Mouse (Mus musculus) liver, embryonic 14.5 days (tissue): ENCODE results near the gene Yap1. TPM values are rescaled to one million over a fixed set of nuclear protein-coding genes. Genes with fewer than 3 reads are reported as not detected.

Source experiments
- ATAC-seq: fragments of 200-750 bp; cut with Nextera tagmentation; 2 replicates; pipeline ENCODE4 v1.8.0; 2017; ENCODE audit warnings: moderate number of reproducible peaks, mild to moderate bottlenecking, moderate library complexity; ENCODE audit not compliant: insufficient read depth
- DNase-seq, 3 experiments: peaks; one replicate each; pipeline ENCODE4 v3.0.0-alpha.2; 2012 to 2013; ENCODE audit warnings: low read depth in 3 of 3, low spot score in 3 of 3
- H3K27ac ChIP-seq: fragments of 300-500 bp; sonication (generic); 2 replicates; pipeline ENCODE4 v1.5.1; 2014; ENCODE audit warnings: moderate library complexity, mild to moderate bottlenecking, control low read depth, inconsistent platforms
- H3K27me3 ChIP-seq: fragments of 300-500 bp; sonication (generic); 2 replicates; pipeline ENCODE4 v1.6.1; 2014; ENCODE audit warnings: mild to moderate bottlenecking, low read length, moderate library complexity; ENCODE audit not compliant: control insufficient read depth, insufficient read depth
- H3K36me3 ChIP-seq: fragments of 300-500 bp; sonication (generic); replicated peaks from 2 replicates; pipeline ENCODE4 v1.6.1; 2014; ENCODE audit warnings: low read depth; ENCODE audit not compliant: control insufficient read depth, insufficient read depth
- H3K4me1 ChIP-seq, 2 experiments: fragments of 200-500 bp in 1 of 2; fragments of 300-500 bp in 1 of 2; sonication (generic) in 1 of 2; replicated peaks; 2 replicates each; pipeline ENCODE4 v1.6.1; 2012 to 2014; ENCODE audit warnings: antibody characterized with exemption in 1 of 2, inconsistent platforms in 1 of 2, low read length in 1 of 2; ENCODE audit not compliant: control insufficient read depth in 2 of 2, insufficient read depth in 2 of 2
- H3K4me2 ChIP-seq: fragments of 300-500 bp; sonication (generic); 2 replicates; pipeline ENCODE4 v1.6.1; 2014; ENCODE audit warnings: low read depth, mild to moderate bottlenecking, control low read depth, moderate library complexity
- H3K4me3 ChIP-seq, 2 experiments: fragments of 200-500 bp in 1 of 2; fragments of 300-500 bp in 1 of 2; sonication (generic) in 1 of 2; 2 replicates each; pipeline ENCODE4 v1.5.1; 2012 to 2014; ENCODE audit warnings: low read depth in 2 of 2, low read length in 2 of 2, mild to moderate bottlenecking in 2 of 2, control low read depth in 1 of 2, inconsistent platforms in 1 of 2, moderate library complexity in 1 of 2; ENCODE audit not compliant: insufficient read depth in 1 of 2
- H3K9ac ChIP-seq: fragments of 300-500 bp; sonication (generic); replicated peaks from 2 replicates; pipeline ENCODE4 v1.6.1; 2014; ENCODE audit warnings: mild to moderate bottlenecking, control low read depth, moderate library complexity
- H3K9me3 ChIP-seq: fragments of 300-500 bp; sonication (generic); 2 replicates; pipeline ENCODE4 v1.6.1; 2016; ENCODE audit warnings: low read length, mixed read lengths; ENCODE audit not compliant: control insufficient read depth
- CTCF ChIP-seq: IDR thresholded peaks from 2 replicates; pipeline ENCODE4 v1.5.1; 2016; ENCODE audit warnings: antibody characterized with exemption, low read depth, control low read depth
- EP300 ChIP-seq: IDR thresholded peaks from 2 replicates; pipeline ENCODE4 v1.6.1; 2016; ENCODE audit warnings: antibody characterized with exemption, low read depth
- whole genome bisulfite sequencing: fragments of 180-500 bp; shearing (Covaris S2); extraction: QIAGEN DNeasy Blood & Tissue Kit; methylation state at CpG from one replicate; pipeline ENCODE4 v1.1.7; 2014; ENCODE audit not compliant: insufficient replicate concordance; 5-methylcytosine and 5-hydroxymethylcytosine counted together
- polyA plus RNA-seq, 2 experiments: library from polyadenylated mRNA; depleted of rRNA in 1 of 2; stranded (reverse) in 1 of 2; unstranded in 1 of 2; fragments of >200 nt; fragmentation: Nextera tagmentation in 1 of 2; extraction: Ambion mirVana in 1 of 2; gene quantifications; 2 replicates each; pipeline versions ENCODE4 v1.2.1 to v1.2.3; 2012 to 2014

The Yap1 gene
- polyA plus RNA-seq, 2 experiments, result 2.9 to 4.1 TPM

DNA sequence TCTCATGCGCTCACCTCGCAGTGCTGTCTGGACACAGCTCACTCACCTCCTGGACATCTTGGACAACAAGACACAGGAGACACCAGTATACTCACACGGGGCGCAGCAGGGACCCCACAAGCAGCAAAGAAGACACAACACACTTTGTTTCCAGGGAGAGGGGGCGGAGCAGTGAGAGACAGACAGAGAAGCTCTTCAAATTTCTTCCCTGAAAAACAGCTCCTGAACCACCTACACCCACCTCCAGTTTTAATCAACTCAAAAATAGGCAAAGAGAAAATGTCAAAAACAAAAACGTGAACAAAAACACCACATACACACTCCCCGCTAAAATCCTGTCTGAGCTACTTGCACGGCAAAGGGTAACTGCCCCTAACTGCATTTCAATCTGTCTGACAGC is 48.0 kb downstream of the Yap1 start:
- H3K9ac ChIP-seq, result no peak overlapping the region
- H3K36me3 ChIP-seq, result no peaks in the 10 kb centered on the region
- H3K27ac ChIP-seq, result no peak overlapping the region
- 78% methylated on average over 8 of the region's 8 CpGs for WGBS
- peaks cover 0 to 9% of the 10 kb centered on the region in 2 experiments; a peak in 2 of 4 replicates for H3K4me1 ChIP-seq
- no peaks in the 10 kb centered on the region for H3K9me3 ChIP-seq
- H3K27me3 ChIP-seq, result no peaks in the 10 kb centered on the region
- DNase-seq (no peak), ATAC-seq (no peak)
- H3K4me2 ChIP-seq, result no peak overlapping the region
- no peak overlapping the region for H3K4me3 ChIP-seq
- TF ChIP-seq EP300, result no peak
- no peak for TF ChIP-seq CTCF

DNA sequence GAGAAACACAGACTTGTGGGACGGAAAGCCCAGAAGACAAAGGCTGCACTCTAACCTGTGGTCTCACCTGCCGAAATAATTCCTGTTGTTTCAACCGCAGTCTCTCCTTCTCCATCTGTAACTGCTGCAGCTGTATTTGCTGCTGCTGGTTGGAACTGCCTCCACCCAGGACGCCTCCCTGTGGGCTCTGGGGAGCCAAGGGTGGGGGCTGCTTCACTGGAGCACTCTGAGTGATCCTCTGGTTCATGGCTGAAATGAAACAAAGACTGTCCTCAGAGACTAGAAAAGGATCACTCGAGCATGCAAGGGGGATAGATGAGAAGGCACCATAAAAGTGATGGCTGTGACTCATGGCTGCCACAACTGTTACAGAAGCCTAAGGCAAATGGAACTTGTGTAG is 51.5 kb downstream of the Yap1 start:
- 66% methylated on average over 5 of the region's 5 CpGs for WGBS
- H3K9ac ChIP-seq, result no peak overlapping the region
- ATAC-seq (no peak), DNase-seq (no peak)
- H3K4me3 ChIP-seq, result no peak overlapping the region
- H3K27me3 ChIP-seq, result no peaks in the 10 kb centered on the region
- no peaks in the 10 kb centered on the region for H3K9me3 ChIP-seq
- peaks cover 0 to 2% of the 10 kb centered on the region in 2 experiments; a peak in 2 of 4 replicates for H3K4me1 ChIP-seq
- no peak for TF ChIP-seq CTCF
- no peak for TF ChIP-seq EP300
- H3K27ac ChIP-seq, result no peak overlapping the region
- H3K36me3 ChIP-seq, result no peaks in the 10 kb centered on the region
- no peak overlapping the region for H3K4me2 ChIP-seq

DNA sequence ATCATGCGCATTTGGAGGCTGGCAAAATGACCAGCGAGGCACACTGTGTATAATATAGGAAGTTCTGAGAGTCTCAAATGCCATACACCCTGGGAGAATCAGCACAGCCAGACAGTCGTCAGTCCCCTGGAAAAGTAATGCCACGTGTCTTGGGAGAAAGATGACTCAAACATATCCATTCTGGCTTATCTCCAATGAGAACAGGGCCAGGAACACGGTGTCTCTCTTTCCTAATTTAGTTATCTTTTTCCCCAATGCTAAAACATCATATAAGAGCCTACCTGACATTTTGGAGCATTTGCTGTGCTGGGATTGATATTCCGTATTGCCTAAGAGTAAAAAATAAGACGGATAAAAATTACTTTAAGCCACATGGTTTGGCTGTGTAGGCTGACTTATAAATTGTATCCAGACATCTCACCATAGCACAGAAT is 54.2 kb downstream of the Yap1 start:
- DNase-seq, result no peak
- TF ChIP-seq CTCF, result no peak
- no peak for TF ChIP-seq EP300
- no peaks in the 10 kb centered on the region for H3K36me3 ChIP-seq
- ATAC-seq, result no peak
- no peaks in the 10 kb centered on the region for H3K27me3 ChIP-seq
- no peaks in the 10 kb centered on the region for H3K4me1 ChIP-seq
- no peak overlapping the region for H3K4me3 ChIP-seq
- no peak overlapping the region for H3K27ac ChIP-seq
- 59% methylated on average over 7 of the region's 7 CpGs for WGBS
- no peak overlapping the region for H3K9ac ChIP-seq
- no peak overlapping the region for H3K4me2 ChIP-seq
- H3K9me3 ChIP-seq, result no peaks in the 10 kb centered on the region

DNA sequence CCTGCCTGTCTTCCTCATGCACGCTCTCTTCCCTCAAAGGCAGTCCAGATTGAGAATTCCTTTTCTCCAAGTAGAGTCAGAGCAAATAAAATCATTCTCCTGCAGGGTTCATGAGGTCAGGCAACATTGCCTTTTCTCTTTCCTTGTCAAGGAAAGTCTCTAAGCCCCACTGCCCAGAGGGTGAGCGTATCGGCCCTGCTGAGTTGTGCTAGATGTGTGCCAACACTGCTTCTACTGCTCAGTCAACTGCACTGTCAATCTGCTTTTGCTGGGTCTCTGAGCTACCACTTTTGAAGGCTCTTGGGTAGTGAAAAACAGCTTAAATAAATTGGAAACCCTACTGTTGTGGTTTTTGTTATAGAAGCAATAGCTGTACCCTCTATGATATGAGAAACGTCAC is 56.5 kb downstream of the Yap1 start:
- no peak for DNase-seq
- Histone ChIP-seq H3K4me2 (no peak overlapping the region), H3K4me1 (no peaks in the 10 kb centered on the region), H3K27ac (no peak overlapping the region), H3K36me3 (no peaks in the 10 kb centered on the region), H3K9ac (no peak overlapping the region), H3K27me3 (no peaks in the 10 kb centered on the region), H3K4me3 (no peak overlapping the region), H3K9me3 (no peaks in the 10 kb centered on the region)
- 60% methylated on average over 4 of the region's 4 CpGs for WGBS
- TF ChIP-seq CTCF (no peak), EP300 (no peak)
- no peak for ATAC-seq

DNA sequence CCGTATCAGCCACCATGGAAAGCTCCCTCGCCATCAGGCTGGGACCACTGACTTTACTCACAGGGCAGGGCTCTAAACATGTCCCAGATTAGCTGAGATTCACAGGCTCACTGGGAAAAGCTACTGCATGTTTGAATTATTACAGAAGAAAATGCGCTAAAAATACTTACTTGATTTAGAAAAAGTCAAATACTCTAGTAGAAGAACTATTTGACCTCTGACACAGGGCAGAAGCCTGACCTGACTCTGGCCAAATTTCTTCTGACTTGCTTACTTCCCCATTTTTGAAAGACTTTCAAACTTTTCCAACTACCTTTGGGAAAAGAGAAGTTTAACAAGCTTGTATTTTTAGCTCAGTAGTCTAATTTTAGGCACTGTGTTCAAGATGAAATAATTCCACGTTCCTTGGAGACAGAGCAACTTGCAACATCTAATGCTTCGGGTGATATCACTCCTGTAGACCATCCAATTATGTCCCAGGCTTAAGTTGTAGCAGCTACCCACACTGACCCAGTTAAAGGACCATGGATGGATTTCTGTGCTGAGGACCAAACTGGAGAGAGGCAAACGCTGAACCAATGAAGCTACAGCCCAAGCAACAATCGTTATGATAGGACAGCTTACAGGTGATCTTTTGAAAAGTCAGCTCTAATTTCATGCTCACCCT is 60.5 kb downstream of the Yap1 start:
- no peak overlapping the region for H3K4me3 ChIP-seq
- no peak for TF ChIP-seq CTCF
- TF ChIP-seq EP300, result no peak
- no peak for DNase-seq
- 50% methylated on average over 7 of the region's 7 CpGs for WGBS
- H3K9ac ChIP-seq, result no peak overlapping the region
- no peaks in the 10 kb centered on the region for H3K36me3 ChIP-seq
- ATAC-seq, result no peak
- no peaks in the 10 kb centered on the region for H3K4me1 ChIP-seq
- no peak overlapping the region for H3K27ac ChIP-seq
- no peak overlapping the region for H3K4me2 ChIP-seq
- no peaks in the 10 kb centered on the region for H3K27me3 ChIP-seq
- no peaks in the 10 kb centered on the region for H3K9me3 ChIP-seq
